Mouse (Mus musculus): ENCODE measurements around the gene Zfp385c.
"Not testable (repeated sequence)": the region's sequence is repeated elsewhere in the genome, so short reads cannot be mapped to it uniquely, and the experiment has no call there.

Zfp385c gene

GRCm38 (mm10) chr11:100625754-100626700, 66.2 kb downstream of the Zfp385c start:
- DNase-seq (ENCODE audit: low spot score) = no peak

- peak; percentile 59 for DNase-seq (ENCODE audit: low spot score)
Measured at GRCm38 (mm10) chr11:100623867-100624266, 68.4 kb downstream of the Zfp385c start.

GRCm38 (mm10) chr11:100622714-100623113, 69.5 kb downstream of the Zfp385c start:
- peak; percentile 98 for DNase-seq (ENCODE audit: low spot score)

GRCm38 (mm10) chr11:100619982-100620381, 72.3 kb downstream of the Zfp385c start, which contains the start of gene Dnajc7:
Gene Dnajc7, minus strand, starts transcription at chr11:100620168.
- DNase-seq (ENCODE audit: low spot score) = no peak

GRCm38 (mm10) chr11:100619485-100619975, 72.7 kb downstream of the Zfp385c start:
- peak; percentile 99 for DNase-seq (ENCODE audit: low spot score)

- peak; percentile 75 for DNase-seq (ENCODE audit: low spot score)
Measured at GRCm38 (mm10) chr11:100618761-100619484, 73.3 kb downstream of the Zfp385c start, which contains the start of gene Nkiras2. Gene Nkiras2, plus strand, starts transcription at chr11:100619244.

GRCm38 (mm10) chr11:100617480-100617879, 74.8 kb downstream of the Zfp385c start:
- DNase-seq (ENCODE audit: low spot score) = no peak

GRCm38 (mm10) chr11:100616836-100617235, 75.4 kb downstream of the Zfp385c start:
- DNase-seq (ENCODE audit: low spot score) = not testable (repeated sequence)

- no peak for DNase-seq (ENCODE audit: low spot score)
Measured at GRCm38 (mm10) chr11:100616332-100616731, 75.9 kb downstream of the Zfp385c start.

GRCm38 (mm10) chr11:100613241-100613640, 79.0 kb downstream of the Zfp385c start:
- DNase-seq (ENCODE audit: low spot score) = peak; percentile 49

GRCm38 (mm10) chr11:100611627-100612026, 80.6 kb downstream of the Zfp385c start:
- DNase-seq (ENCODE audit: low spot score) = no peak

- no peak for DNase-seq (ENCODE audit: low spot score)
Measured at GRCm38 (mm10) chr11:100609997-100610680, 82.1 kb downstream of the Zfp385c start.

GRCm38 (mm10) chr11:100609355-100609996, 82.8 kb downstream of the Zfp385c start:
- DNase-seq (ENCODE audit: low spot score) = no peak

GRCm38 (mm10) chr11:100608796-100609195, 83.5 kb downstream of the Zfp385c start:
- no peak for DNase-seq (ENCODE audit: low spot score)

- no peak for DNase-seq (ENCODE audit: low spot score)
Measured at GRCm38 (mm10) chr11:100607121-100607520, 85.1 kb downstream of the Zfp385c start.

- DNase-seq (ENCODE audit: low spot score) = peak; percentile 30
Measured at GRCm38 (mm10) chr11:100605451-100605850, 86.8 kb downstream of the Zfp385c start.

- DNase-seq (ENCODE audit: low spot score) = no peak
Measured at GRCm38 (mm10) chr11:100604321-100605005, 87.8 kb downstream of the Zfp385c start.

- no peak for DNase-seq (ENCODE audit: low spot score)
Measured at GRCm38 (mm10) chr11:100603813-100604212, 88.4 kb downstream of the Zfp385c start.

- no peak for DNase-seq (ENCODE audit: low spot score)
Measured at GRCm38 (mm10) chr11:100603155-100603554, 89.1 kb downstream of the Zfp385c start.

GRCm38 (mm10) chr11:100601372-100601771, 90.9 kb downstream of the Zfp385c start:
- no peak for DNase-seq (ENCODE audit: low spot score)

- DNase-seq (ENCODE audit: low spot score) = no peak
Measured at GRCm38 (mm10) chr11:100598074-100598473, 94.2 kb downstream of the Zfp385c start.

All from retina, embryonic 14.5 days (tissue).